Mouse (Mus musculus): Measurements from ENCODE around the gene Cdca5.

DNA sequence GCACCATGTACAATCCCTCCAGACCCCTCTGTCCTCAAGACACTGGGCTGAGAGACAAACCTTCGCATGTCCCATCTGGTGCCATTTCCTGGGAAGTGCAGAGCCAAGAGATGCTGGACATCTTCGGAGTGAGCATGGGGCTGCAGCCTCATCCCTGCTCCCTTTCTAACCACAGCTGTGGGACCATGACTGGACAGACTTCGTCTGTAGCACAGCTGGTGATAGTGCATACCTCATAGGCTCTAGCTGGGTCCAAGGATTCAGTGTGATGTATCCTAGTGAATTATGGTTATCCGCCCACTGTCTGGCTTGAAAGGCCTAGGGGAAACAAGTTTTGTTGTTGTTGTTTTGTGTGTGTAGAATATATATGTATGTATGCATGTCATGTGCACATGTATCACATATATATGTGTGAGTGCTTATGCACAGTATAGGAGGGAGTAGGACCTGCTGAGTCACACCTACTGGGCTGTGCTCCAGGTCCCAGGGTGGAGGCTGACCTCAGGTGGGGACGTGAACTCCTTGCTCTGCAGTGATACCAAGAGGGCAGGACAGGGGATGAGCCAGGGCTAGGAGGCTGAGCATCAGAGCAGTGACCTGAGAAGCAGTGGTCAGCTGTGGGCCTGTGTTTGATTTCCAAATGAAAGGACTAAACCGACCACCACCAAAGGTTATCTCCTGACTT lies 17.5 kb downstream of the Cdca5 start:
- TF ChIP-seq CTCF (conservative IDR thresholded peaks at IDR 0.05; ENCODE audit: insufficient read depth, insufficient read length, low read depth, low read length) (no peak), POLR2A (IDR thresholded peaks at IDR 0.05; ENCODE audit: low read depth, low read length) (no peak)
